Mouse (Mus musculus): ENCODE measurements around the gene Capg. TPM values are rescaled to one million over a fixed set of nuclear protein-coding genes. Genes with fewer than 3 reads are reported as not detected.

The Capg gene
- total RNA-seq, 2 experiments from 2014 or later: 1.8 to 4.2 TPM

GRCm38 (mm10) chr6:72601732-72602131 lies 57.5 kb downstream of the Capg start:
- peak; percentile 77 to 86 for DNase-seq (ENCODE audit: low spot score in 2 of 2)

- no peak for DNase-seq (ENCODE audit: low spot score in 2 of 2)
Measured at GRCm38 (mm10) chr6:72604066-72604465, 59.9 kb downstream of the Capg start.

GRCm38 (mm10) chr6:72607060-72607459 lies 62.9 kb downstream of the Capg start:
- no peak for DNase-seq (ENCODE audit: low spot score in 2 of 2)

- no peak for DNase-seq (ENCODE audit: low spot score in 2 of 2)
Measured at GRCm38 (mm10) chr6:72607676-72608075, 63.5 kb downstream of the Capg start.

- no peak for DNase-seq (ENCODE audit: low spot score in 2 of 2)
Measured at GRCm38 (mm10) chr6:72608662-72609184, 64.5 kb downstream of the Capg start.

- DNase-seq (ENCODE audit: low spot score in 2 of 2): no peak
Measured at GRCm38 (mm10) chr6:72610261-72610660, 66.1 kb downstream of the Capg start.

Other genes starting within 250 kb of the Capg start
- not detected for gene Sftpb, start 239.8 kb upstream of the Capg start, total RNA-seq (2021)
- 10 to 100 TPM; 32.6 to 33.6 TPM for gene Usp39, start 199.2 kb upstream of the Capg start, total RNA-seq (2021)
- 10 to 100 TPM; 17.1 to 17.7 TPM for gene 0610030E20Rik, start 197.1 kb upstream of the Capg start, total RNA-seq (2021)
- 10 to 100 TPM in 1 of 2 experiments, 1 to 10 TPM in 1; 6.8 to 11.0 TPM for gene Tmem150a, start 188.9 kb upstream of the Capg start, total RNA-seq (2021)
- 10 to 100 TPM; 78.9 to 81.5 TPM for gene Rnf181, start 177.4 kb upstream of the Capg start, total RNA-seq (2021)
- 1 to 10 TPM; 6.1 to 7.0 TPM for gene Vamp5, start 163.9 kb upstream of the Capg start, total RNA-seq (2021)
- 10 to 100 TPM; 12.6 to 14.0 TPM for gene Vamp8, start 153.7 kb upstream of the Capg start, total RNA-seq (2021)
- 10 to 100 TPM; 21.7 to 24.4 TPM for gene Ggcx, start 130.1 kb upstream of the Capg start, total RNA-seq (2021)
- 100 to 1,000 TPM; 172 to 199 TPM for gene Mat2a, start 104.8 kb upstream of the Capg start, total RNA-seq (2021)
- gene Sh2d6, start 22.7 kb upstream of the Capg start, total RNA-seq (2021): under 1 TPM; 0.56 to 0.61 TPM
- gene Elmod3, start 54.0 kb downstream of the Capg start, total RNA-seq (2021): 10 to 100 TPM; 22.6 to 23.1 TPM
- gene Retsat, start 54.1 kb downstream of the Capg start, total RNA-seq (2021): 10 to 100 TPM; 50.1 to 60.4 TPM
- gene Tgoln1, start 72.6 kb downstream of the Capg start, total RNA-seq (2021): 100 to 1,000 TPM in 1 of 2 experiments, 10 to 100 TPM in 1; 97.3 to 102 TPM
- 1 to 10 TPM; 3.0 to 3.4 TPM for gene Tcf7l1, start 244.9 kb downstream of the Capg start, total RNA-seq (2021)